Mouse (Mus musculus) embryo, embryonic 9.5 days (tissue): ENCODE results near the gene Gnaq.
"Not testable (repeated sequence)": the region's sequence is repeated elsewhere in the genome, so short reads cannot be mapped to it uniquely, and the experiment has no call there.

Experiments used
- DNase-seq: peaks from one replicate; pipeline ENCODE4 v3.0.0-alpha.2; 2017; ENCODE audit errors: extremely low spot score

Gnaq gene

GRCm38 (mm10) chr19:16259786-16260434, 127.3 kb downstream of the Gnaq start:
- no peak for DNase-seq

GRCm38 (mm10) chr19:16260435-16260832, 127.8 kb downstream of the Gnaq start:
- peak; percentile 27 for DNase-seq

- DNase-seq, result no peak
These were observed 128.3 kb downstream of the Gnaq start for GRCm38 (mm10) chr19:16260973-16261372.

- no peak for DNase-seq
These were observed 129.0 kb downstream of the Gnaq start for GRCm38 (mm10) chr19:16261631-16262030.

- no peak for DNase-seq
These were observed 129.7 kb downstream of the Gnaq start for GRCm38 (mm10) chr19:16262340-16262739.

GRCm38 (mm10) chr19:16267362-16267761, 134.7 kb downstream of the Gnaq start:
- not testable (repeated sequence) for DNase-seq

- DNase-seq, result no peak
These were observed 137.6 kb downstream of the Gnaq start for GRCm38 (mm10) chr19:16270236-16270635.

- no peak for DNase-seq
These were observed 138.4 kb downstream of the Gnaq start for GRCm38 (mm10) chr19:16271002-16271401.

GRCm38 (mm10) chr19:16273021-16273420, 140.4 kb downstream of the Gnaq start:
- DNase-seq, result no peak

- no peak for DNase-seq
These were observed 147.6 kb downstream of the Gnaq start for GRCm38 (mm10) chr19:16280231-16280630.

GRCm38 (mm10) chr19:16285051-16286028, 152.7 kb downstream of the Gnaq start:
- DNase-seq, result no peak

GRCm38 (mm10) chr19:16286451-16287175, 154.0 kb downstream of the Gnaq start:
- no peak for DNase-seq

- no peak for DNase-seq
These were observed 154.7 kb downstream of the Gnaq start for GRCm38 (mm10) chr19:16287307-16287706.

GRCm38 (mm10) chr19:16287971-16288370, 155.3 kb downstream of the Gnaq start:
- DNase-seq, result no peak

GRCm38 (mm10) chr19:16291088-16291487, 158.5 kb downstream of the Gnaq start:
- DNase-seq, result no peak

GRCm38 (mm10) chr19:16292056-16292608, 159.5 kb downstream of the Gnaq start:
- no peak for DNase-seq

- no peak for DNase-seq
These were observed 160.3 kb downstream of the Gnaq start for GRCm38 (mm10) chr19:16292978-16293377.

- DNase-seq, result no peak
These were observed 167.8 kb downstream of the Gnaq start for GRCm38 (mm10) chr19:16300413-16300812.

GRCm38 (mm10) chr19:16301336-16301735, 168.7 kb downstream of the Gnaq start:
- DNase-seq, result no peak

- no peak for DNase-seq
These were observed 176.4 kb downstream of the Gnaq start for GRCm38 (mm10) chr19:16309031-16309430.

- DNase-seq, result no peak
These were observed 181.7 kb downstream of the Gnaq start for GRCm38 (mm10) chr19:16314295-16314821.

- no peak for DNase-seq
These were observed 182.9 kb downstream of the Gnaq start for GRCm38 (mm10) chr19:16315525-16315924.
